Mouse (Mus musculus) hindbrain, embryonic 10.5 days (tissue): ENCODE measurements at regions not wholly inside any gene's neighbourhood (a gene's known extent, or its start where the extent isn't known, plus 50 kb on each side); places are given as distances from the start of the nearest gene placed in this dataset.
"Not testable (repeated sequence)": the region's sequence is repeated elsewhere in the genome, so short reads cannot be mapped to it uniquely, and the experiment has no call there.

Experiments
- DNase-seq: peaks from one replicate; pipeline ENCODE4 v3.0.0-alpha.2; 2017; ENCODE audit warnings: low spot score
- H3K27ac ChIP-seq: fragments of 300-500 bp; sonication (generic); 2 replicates; pipeline ENCODE4 v1.5.1; 2016; ENCODE audit warnings: mild to moderate bottlenecking, moderate library complexity
- H3K27me3 ChIP-seq: fragments of 300-500 bp; sonication (generic); 2 replicates; pipeline ENCODE4 v1.6.1; 2016; ENCODE audit warnings: mild to moderate bottlenecking; ENCODE audit not compliant: poor library complexity, insufficient read depth, severe bottlenecking
- H3K36me3 ChIP-seq: fragments of 300-500 bp; sonication (generic); 2 replicates; pipeline ENCODE4 v1.6.1; 2016; ENCODE audit warnings: mild to moderate bottlenecking, moderate library complexity
- H3K4me1 ChIP-seq: fragments of 300-500 bp; sonication (generic); replicated peaks from 2 replicates; pipeline ENCODE4 v1.6.1; 2016; ENCODE audit warnings: mild to moderate bottlenecking
- H3K4me3 ChIP-seq: fragments of 300-500 bp; sonication (generic); 2 replicates; pipeline ENCODE4 v1.5.1; 2016; ENCODE audit warnings: mild to moderate bottlenecking, moderate library complexity
- H3K9me3 ChIP-seq: fragments of 300-500 bp; sonication (generic); 2 replicates; pipeline ENCODE4 v1.6.1; 2016; ENCODE audit warnings: mild to moderate bottlenecking, moderate library complexity
- WGBS: fragments of 180-500 bp; shearing (Covaris S2); methylation state at CpG from one replicate; pipeline ENCODE4 v1.1.7; 2016; 5-methylcytosine and 5-hydroxymethylcytosine counted together

GRCm38 (mm10) chr13:65375273-65375672 is 96.7 kb downstream of the Zfp369 start:
- H3K9me3 ChIP-seq, H3K4me3 ChIP-seq, H3K27me3 ChIP-seq, H3K27ac ChIP-seq, DNase-seq, H3K4me1 ChIP-seq, H3K36me3 ChIP-seq: not testable (repeated sequence)
- WGBS = 89% methylated on average over 1 of the region's 2 CpGs

GRCm38 (mm10) chr13:65379411-65379810 is 100.8 kb downstream of the Zfp369 start:
- H3K4me3 ChIP-seq, H3K27me3 ChIP-seq, H3K4me1 ChIP-seq, H3K27ac ChIP-seq, DNase-seq, H3K36me3 ChIP-seq: not testable (repeated sequence)
- WGBS = 40% methylated on average over 21 of the region's 21 CpGs
- peaks cover 15% of the 10 kb centered on the region for H3K9me3 ChIP-seq

- not testable (repeated sequence) for H3K4me1 ChIP-seq, H3K9me3 ChIP-seq, H3K27me3 ChIP-seq, H3K36me3 ChIP-seq, H3K4me3 ChIP-seq, H3K27ac ChIP-seq, DNase-seq
- WGBS = 75% methylated on average over 4 of the region's 4 CpGs
These were observed 97.5 kb upstream of the Gm10139 start for GRCm38 (mm10) chr13:65414990-65415389.

- DNase-seq = peak; percentile 3
- H3K9me3 ChIP-seq, H3K4me1 ChIP-seq, H3K27me3 ChIP-seq, H3K36me3 ChIP-seq, H3K27ac ChIP-seq: not testable (repeated sequence)
- WGBS = 8% methylated on average over 27 of the region's 28 CpGs
- peak overlapping the region; percentile 37 for H3K4me3 ChIP-seq
These were observed 92.3 kb upstream of the Gm10139 start for GRCm38 (mm10) chr13:65420201-65420600.
